ENCODE assay signal across 10 mouse cellular contexts in the genomic region with DNA sequence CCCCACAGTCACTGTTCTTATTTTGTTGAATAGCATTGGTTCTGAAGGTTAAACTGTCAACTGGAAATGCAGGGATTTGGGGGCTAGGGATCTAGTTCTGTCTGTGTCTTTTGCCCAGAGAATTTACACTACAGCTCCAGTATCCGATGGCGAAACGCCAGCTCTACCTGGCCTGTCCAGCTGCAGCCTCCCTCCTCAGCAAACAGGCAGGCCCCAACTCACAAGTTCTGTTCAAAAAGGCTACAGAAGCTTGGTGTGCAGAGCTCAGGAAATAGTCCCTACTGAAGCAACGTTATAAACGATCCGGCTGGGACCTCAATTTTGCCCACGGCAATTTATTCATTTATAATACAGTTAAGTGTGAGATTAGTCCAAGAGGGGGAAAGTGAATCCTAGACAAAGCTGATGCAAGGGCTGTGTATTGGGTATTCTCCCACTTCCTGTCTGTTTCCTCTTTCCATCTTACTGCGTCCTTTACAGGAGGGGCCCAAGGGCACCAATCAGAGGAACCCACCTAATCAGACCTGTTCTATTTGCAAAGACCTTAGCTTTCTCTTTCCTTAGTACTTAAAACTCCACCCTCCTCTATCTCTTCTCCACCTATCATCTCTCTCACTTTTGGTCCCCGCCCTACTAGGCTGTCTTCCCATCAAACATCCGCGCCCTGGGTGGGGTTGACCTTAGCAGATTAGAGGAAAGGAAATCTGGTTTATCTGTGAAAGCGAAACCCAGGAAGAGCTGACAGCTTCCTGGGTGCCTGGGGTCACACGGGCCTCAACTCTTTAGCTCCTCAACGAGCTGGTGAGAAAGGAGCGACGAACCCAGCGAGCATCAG. TPM values are rescaled to one million over a fixed set of nuclear protein-coding genes. Genes with fewer than 3 reads are reported as not detected.
DNase-seq lines count a peak whose midpoint lies in the region; ATAC-seq and TF ChIP-seq lines count a peak whose summit lies in the region.
"Had no signal": no experiment of that assay in that cellular context is flagged by ENCODE, and none has a peak within 500 bp of the region (broad histone marks: within the 10 kb centered on the region; RNA-seq: fewer than 3 reads in every experiment).

No protein-coding gene starts in this region.

- H3K4me1 ChIP-seq in E14TG2a.4 (replicated peaks; ENCODE audit: low read depth, low read length): peaks cover 45% of the 10 kb centered on the region
- H3K4me1 ChIP-seq in liver, embryonic 16.5 days (ENCODE audit: control insufficient read depth, low read depth, low read length): peaks cover 9% of the 10 kb centered on the region
- H3K4me1 ChIP-seq in hindbrain, embryonic 14.5 days (replicated peaks; ENCODE audit: control insufficient read depth, insufficient read depth, low read length): no peaks in the 10 kb centered on the region
- H3K4me1 ChIP-seq: limb, embryonic 15.5 days had no signal

- 35% methylated on average over 17 of the region's 17 CpGs for WGBS in liver, embryonic 16.5 days (ENCODE audit: insufficient replicate concordance)
- 66% methylated on average over 17 of the region's 17 CpGs for WGBS in hindbrain, embryonic 14.5 days

- H3K27ac ChIP-seq in liver, embryonic 16.5 days (ENCODE audit: low read length): no peak overlapping the region
- H3K27ac ChIP-seq in hindbrain, embryonic 14.5 days: no peak overlapping the region
- H3K27ac ChIP-seq: embryonic facial prominence, embryonic 13.5 days; heart, adult 2 months; limb, embryonic 15.5 days had no signal

- no peak for TF ChIP-seq CTCF in E14TG2a.4 (conservative IDR thresholded peaks at IDR 0.05; ENCODE audit: low read length)

- H3K4me2 ChIP-seq in liver, embryonic 16.5 days (ENCODE audit: low read depth, low read length): peak overlapping the region; percentile 34
- H3K4me2 ChIP-seq in hindbrain, embryonic 14.5 days (replicated peaks): no peak overlapping the region
- H3K4me2 ChIP-seq: embryonic facial prominence, embryonic 13.5 days; limb, embryonic 15.5 days had no signal

- no peaks in the 10 kb centered on the region for H3K9me3 ChIP-seq in E14TG2a.4 (ENCODE audit: low read length)
- H3K9me3 ChIP-seq in liver, embryonic 16.5 days (replicated peaks; ENCODE audit: control insufficient read depth, low read length): no peaks in the 10 kb centered on the region
- H3K9me3 ChIP-seq in hindbrain, embryonic 14.5 days (ENCODE audit: control insufficient read depth, low read length): no peaks in the 10 kb centered on the region
- H3K9me3 ChIP-seq: embryonic facial prominence, embryonic 13.5 days; limb, embryonic 15.5 days had no signal

- no peaks in the 10 kb centered on the region for H3K27me3 ChIP-seq in E14TG2a.4 (ENCODE audit: insufficient read depth, low read length)
- no peaks in the 10 kb centered on the region for H3K27me3 ChIP-seq in liver, embryonic 16.5 days (ENCODE audit: control insufficient read depth, insufficient read depth, low read depth, low read length)
- H3K27me3 ChIP-seq in splenic B cell, adult 2 months (ENCODE audit: control insufficient read depth, insufficient read depth, low read length, poor library complexity, severe bottlenecking): no peaks in the 10 kb centered on the region
- no peaks in the 10 kb centered on the region for H3K27me3 ChIP-seq in hindbrain, embryonic 14.5 days (ENCODE audit: control insufficient read depth, insufficient read depth, low read length)
- H3K27me3 ChIP-seq: embryonic facial prominence, embryonic 13.5 days; limb, embryonic 15.5 days had no signal

- H3K9ac ChIP-seq in liver, embryonic 16.5 days (ENCODE audit: low read depth, low read length): no peak overlapping the region
- H3K9ac ChIP-seq in hindbrain, embryonic 14.5 days: no peak overlapping the region
- H3K9ac ChIP-seq: embryonic facial prominence, embryonic 13.5 days; limb, embryonic 15.5 days had no signal

- ATAC-seq in liver, embryonic 16.5 days (ENCODE audit: low read depth): peak; percentile 75
- no peak for ATAC-seq in hindbrain, embryonic 14.5 days (ENCODE audit: low FRiP score)

- peak; percentile 93 for DNase-seq in ZHBTc4 (ENCODE audit: low read depth, low spot score)
- peak; percentile 73 for DNase-seq in splenic B cell, adult 2 months (ENCODE audit: low read depth, low spot score)
- DNase-seq in kidney, adult 18-20 months: no peak
- DNase-seq in hindbrain, embryonic 14.5 days (ENCODE audit: low spot score): no peak
- DNase-seq in yolk sac, embryonic 10.5 days (ENCODE audit: low spot score): no peak

- no peaks in the 10 kb centered on the region for H3K36me3 ChIP-seq in E14TG2a.4 (ENCODE audit: insufficient read depth, low read length)
- H3K36me3 ChIP-seq in liver, embryonic 16.5 days (ENCODE audit: control insufficient read depth, insufficient read depth): no peaks in the 10 kb centered on the region
- no peaks in the 10 kb centered on the region for H3K36me3 ChIP-seq in splenic B cell, adult 2 months (ENCODE audit: control insufficient read depth, insufficient read depth, low read length, poor library complexity, severe bottlenecking)
- no peaks in the 10 kb centered on the region for H3K36me3 ChIP-seq in hindbrain, embryonic 14.5 days (replicated peaks; ENCODE audit: control insufficient read depth, insufficient read depth)
- H3K36me3 ChIP-seq: embryonic facial prominence, embryonic 13.5 days; limb, embryonic 15.5 days had no signal

- H3K4me3 ChIP-seq in E14TG2a.4 (replicated peaks; ENCODE audit: low read length): peak overlapping the region; percentile 48
- peak overlapping the region; percentile 18; the same call in 1 of the 2 replicates for H3K4me3 ChIP-seq in liver, embryonic 16.5 days (ENCODE audit: low read depth, low read length)
- no peak overlapping the region for H3K4me3 ChIP-seq in hindbrain, embryonic 14.5 days (replicated peaks; ENCODE audit: low read length)
- H3K4me3 ChIP-seq: embryonic facial prominence, embryonic 13.5 days; heart, adult 2 months; limb, embryonic 15.5 days had no signal

RNA-seq across cellular contexts. Expression of a gene that starts 16.7 kb away (rescaled TPM):
- polyA plus RNA-seq in liver, embryonic 16.5 days (2015; fragmentation: Nextera tagmentation; extraction: Ambion mirVana): 13.1 and 14.2 TPM in 2 replicates
- polyA plus RNA-seq in hindbrain, embryonic 14.5 days (2014; fragmentation: Nextera tagmentation; extraction: Ambion mirVana): 85.6 and 89.5 TPM in 2 replicates

Comparison
In these comparisons a context has a peak if more than half of its experiments do, and no peak if none do; other contexts are left out.
1. DNase-seq: peak in ZHBTc4 (single experiment) and splenic B cell, adult 2 months (single experiment); none in kidney, adult 18-20 months (single experiment), hindbrain, embryonic 14.5 days (single experiment) and yolk sac, embryonic 10.5 days (single experiment).